Mouse (Mus musculus) spleen, postnatal 10 days (tissue): ENCODE measurements around the gene Tdp2.
"Not testable (repeated sequence)": the region's sequence is repeated elsewhere in the genome, so short reads cannot be mapped to it uniquely, and the experiment has no call there.

Source experiments
- DNase-seq, 2 experiments: peaks; one replicate each; pipeline ENCODE4 v3.0.0; 2021 to 2022; ENCODE audit warnings: low spot score in 2 of 2

The Tdp2 gene

GRCm38 (mm10) chr13:24824647-24825046 is 6.8 kb upstream of the Tdp2 start:
- DNase-seq, result no peak

GRCm38 (mm10) chr13:24825587-24825986 is 5.9 kb upstream of the Tdp2 start:
- no peak for DNase-seq

GRCm38 (mm10) chr13:24826116-24826515 is 5.4 kb upstream of the Tdp2 start:
- no peak for DNase-seq

- DNase-seq, result peak in 1 of 2 experiments; percentile 22
These were observed 625 bp upstream of the Tdp2 start for GRCm38 (mm10) chr13:24830756-24831352.

- DNase-seq, result no peak
These were observed 792 bp downstream of the Tdp2 start for GRCm38 (mm10) chr13:24832131-24832810.

GRCm38 (mm10) chr13:24832811-24833155 is 1.3 kb downstream of the Tdp2 start:
- no peak for DNase-seq

GRCm38 (mm10) chr13:24837765-24838164 is 6.3 kb downstream of the Tdp2 start:
- not testable (repeated sequence) for DNase-seq

- DNase-seq, result no peak
These were observed 8.4 kb downstream of the Tdp2 start for GRCm38 (mm10) chr13:24839831-24840230.

- DNase-seq, result no peak
These were observed 10.2 kb downstream of the Tdp2 start for GRCm38 (mm10) chr13:24841702-24842101.

- DNase-seq, result peak in 1 of 2 experiments; percentile 50
These were observed 13.8 kb downstream of the Tdp2 start, which contains the start of gene D130043K22Rik for GRCm38 (mm10) chr13:24844983-24845955. Gene D130043K22Rik, plus strand, starts transcription at chr13:24845135.

GRCm38 (mm10) chr13:24849318-24849717 is 17.8 kb downstream of the Tdp2 start:
- DNase-seq, result no peak

GRCm38 (mm10) chr13:24851989-24852388 is 20.5 kb downstream of the Tdp2 start:
- no peak for DNase-seq

GRCm38 (mm10) chr13:24852570-24852969 is 21.1 kb downstream of the Tdp2 start:
- no peak for DNase-seq

- no peak for DNase-seq
These were observed 27.6 kb downstream of the Tdp2 start for GRCm38 (mm10) chr13:24859115-24859514.

- no peak for DNase-seq
These were observed 29.6 kb downstream of the Tdp2 start for GRCm38 (mm10) chr13:24861084-24861483.

GRCm38 (mm10) chr13:24862021-24862420 is 30.5 kb downstream of the Tdp2 start:
- no peak for DNase-seq

- DNase-seq, result peak; percentile 30 to 77
These were observed 31.0 kb downstream of the Tdp2 start for GRCm38 (mm10) chr13:24862520-24862919.

- DNase-seq, result no peak
These were observed 35.2 kb downstream of the Tdp2 start for GRCm38 (mm10) chr13:24866430-24867402.

- no peak for DNase-seq
These were observed 36.3 kb downstream of the Tdp2 start for GRCm38 (mm10) chr13:24867789-24868188.

GRCm38 (mm10) chr13:24868233-24868632 is 36.8 kb downstream of the Tdp2 start:
- no peak for DNase-seq
